Mouse (Mus musculus) liver, embryonic 15.5 days (tissue): Measurements from ENCODE around the gene Dock6. TPM values are rescaled to one million over a fixed set of nuclear protein-coding genes. Genes with fewer than 3 reads are reported as not detected.
"Not testable (repeated sequence)": the region's sequence is repeated elsewhere in the genome, so short reads cannot be mapped to it uniquely, and the experiment has no call there.

Experiments
- ATAC-seq: fragments of 200-750 bp; cut with Nextera tagmentation; 2 replicates; pipeline ENCODE4 v1.8.0; 2017; ENCODE audit warnings: moderate number of reproducible peaks, mild to moderate bottlenecking, moderate library complexity; ENCODE audit not compliant: insufficient read depth
- H3K27ac ChIP-seq: fragments of 300-500 bp; sonication (generic); replicated peaks from 2 replicates; pipeline ENCODE4 v1.5.1; 2015; ENCODE audit warnings: mild to moderate bottlenecking, inconsistent platforms
- H3K27me3 ChIP-seq: fragments of 300-500 bp; sonication (generic); 2 replicates; pipeline ENCODE4 v1.6.1; 2015; ENCODE audit warnings: mild to moderate bottlenecking, inconsistent platforms
- H3K36me3 ChIP-seq: fragments of 300-500 bp; sonication (generic); replicated peaks from 2 replicates; pipeline ENCODE4 v1.6.1; 2015; ENCODE audit warnings: moderate library complexity, mild to moderate bottlenecking, inconsistent platforms
- H3K4me1 ChIP-seq: fragments of 300-500 bp; sonication (generic); replicated peaks from 2 replicates; pipeline ENCODE4 v1.6.1; 2015; ENCODE audit warnings: inconsistent platforms
- H3K4me2 ChIP-seq: fragments of 300-500 bp; sonication (generic); 2 replicates; pipeline ENCODE4 v1.6.1; 2015; ENCODE audit warnings: moderate library complexity, mild to moderate bottlenecking, inconsistent platforms
- H3K4me3 ChIP-seq: fragments of 300-500 bp; sonication (generic); replicated peaks from 2 replicates; pipeline ENCODE4 v1.5.1; 2015; ENCODE audit warnings: mild to moderate bottlenecking, inconsistent platforms
- H3K9ac ChIP-seq: fragments of 300-500 bp; sonication (generic); 2 replicates; pipeline ENCODE4 v1.6.1; 2015; ENCODE audit warnings: moderate library complexity, mild to moderate bottlenecking, inconsistent platforms
- H3K9me3 ChIP-seq: fragments of 300-500 bp; sonication (generic); replicated peaks from 2 replicates; pipeline ENCODE4 v1.6.1; 2016; ENCODE audit warnings: inconsistent platforms
- WGBS: fragments of 180-500 bp; shearing (Covaris S2); methylation state at CpG from one replicate; pipeline ENCODE4 v1.1.7; 2015; ENCODE audit warnings: mixed read lengths; ENCODE audit not compliant: insufficient replicate concordance; 5-methylcytosine and 5-hydroxymethylcytosine counted together
- polyA plus RNA-seq: library from polyadenylated mRNA; unstranded; fragments of >200 nt; fragmentation: Nextera tagmentation; extraction: Ambion mirVana; gene quantifications from 2 replicates; pipeline ENCODE4 v1.2.1, GENCODE M21; 2015

Dock6 gene
- polyA plus RNA-seq, 1 experiment from 2014 or later: 4.2 TPM

DNA sequence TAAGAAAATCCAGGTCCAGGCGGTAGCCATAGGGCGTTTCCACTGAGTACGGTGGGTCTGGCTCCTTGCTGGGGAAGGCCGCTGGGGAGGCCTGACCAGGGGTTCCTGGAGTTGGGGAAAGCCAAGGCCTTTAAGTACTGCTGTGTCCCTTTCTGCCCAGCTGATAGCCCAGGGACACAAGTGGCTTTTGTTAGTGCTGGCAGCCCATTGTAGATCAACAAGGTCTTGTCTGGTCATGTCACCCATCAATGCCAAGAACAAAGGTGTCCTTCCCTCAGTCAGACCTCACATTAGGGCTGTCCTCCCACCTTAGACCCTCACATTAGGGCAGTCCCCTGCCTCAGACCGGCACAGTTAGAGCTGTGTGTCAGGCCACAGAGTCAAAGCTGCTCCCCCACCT, 56.9 kb downstream of the Dock6 start:
- Histone ChIP-seq H3K4me2 (no peak overlapping the region), H3K4me3 (no peak overlapping the region), H3K9ac (no peak overlapping the region), H3K9me3 (no peaks in the 10 kb centered on the region), H3K4me1 (peaks cover 52% of the 10 kb centered on the region), H3K36me3 (peaks cover 21% of the 10 kb centered on the region), H3K27ac (no peak overlapping the region), H3K27me3 (peaks cover 25% of the 10 kb centered on the region)
- no peak for ATAC-seq
- 81% methylated on average over 5 of the region's 5 CpGs for WGBS

DNA sequence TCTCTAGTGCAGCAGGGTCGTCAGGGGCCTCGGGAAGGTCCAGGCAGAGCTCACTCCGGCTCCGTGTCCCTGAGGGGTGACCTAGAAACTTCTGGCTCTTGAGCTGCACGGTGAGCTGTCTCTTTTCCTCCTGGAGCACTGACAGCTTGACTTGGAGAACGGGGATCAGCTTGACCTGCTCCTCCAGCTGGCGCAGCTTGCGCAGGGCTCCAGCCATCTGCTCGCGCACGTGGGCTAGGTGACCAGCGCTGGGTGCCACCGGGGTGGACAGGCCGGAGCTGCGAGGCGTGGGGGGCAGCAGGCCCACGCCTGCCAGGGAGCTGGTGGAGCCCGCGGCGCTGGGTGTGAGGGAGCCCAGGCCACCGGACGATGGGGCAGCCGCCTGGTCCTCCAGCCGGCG, 57.5 kb downstream of the Dock6 start:
- Histone ChIP-seq H3K27ac (no peak overlapping the region), H3K36me3 (peaks cover 21% of the 10 kb centered on the region), H3K27me3 (peaks cover 25% of the 10 kb centered on the region), H3K9ac (no peak overlapping the region), H3K9me3 (no peaks in the 10 kb centered on the region), H3K4me2 (no peak overlapping the region), H3K4me1 (peaks cover 47% of the 10 kb centered on the region), H3K4me3 (no peak overlapping the region)
- ATAC-seq: no peak
- 87% methylated on average over 25 of the region's 25 CpGs for WGBS

DNA sequence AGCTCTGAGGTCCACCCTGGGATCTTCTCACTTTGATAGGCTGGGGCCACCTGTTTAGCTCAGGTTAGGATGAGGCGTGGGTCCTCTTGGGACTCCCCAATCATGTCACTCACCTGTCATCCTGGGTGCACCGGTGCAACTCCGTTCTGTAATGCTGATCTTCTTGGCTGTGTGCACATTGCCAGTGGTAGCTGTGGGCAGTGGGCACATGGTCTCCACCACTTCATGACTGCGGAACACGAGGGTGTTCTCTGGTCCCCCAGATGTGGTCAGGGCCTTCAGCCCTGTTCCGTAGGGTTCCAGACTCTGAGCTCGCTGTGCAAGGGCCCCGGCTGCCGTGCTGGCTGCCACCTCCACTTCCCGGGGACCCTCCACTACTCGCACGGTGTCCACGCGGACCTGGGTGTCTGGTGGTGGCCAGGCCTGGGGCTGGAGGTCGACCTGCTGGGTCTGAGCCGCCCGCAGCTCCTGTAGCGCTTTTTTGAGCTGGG, 58.0 kb downstream of the Dock6 start:
- H3K27me3 ChIP-seq: peaks cover 25% of the 10 kb centered on the region
- 85% methylated on average over 18 of the region's 18 CpGs for WGBS
- no peaks in the 10 kb centered on the region for H3K9me3 ChIP-seq
- H3K27ac ChIP-seq: no peak overlapping the region
- H3K36me3 ChIP-seq: peaks cover 23% of the 10 kb centered on the region
- H3K4me1 ChIP-seq: peaks cover 42% of the 10 kb centered on the region
- no peak overlapping the region for H3K9ac ChIP-seq
- H3K4me3 ChIP-seq: no peak overlapping the region
- H3K4me2 ChIP-seq: no peak overlapping the region
- no peak for ATAC-seq

DNA sequence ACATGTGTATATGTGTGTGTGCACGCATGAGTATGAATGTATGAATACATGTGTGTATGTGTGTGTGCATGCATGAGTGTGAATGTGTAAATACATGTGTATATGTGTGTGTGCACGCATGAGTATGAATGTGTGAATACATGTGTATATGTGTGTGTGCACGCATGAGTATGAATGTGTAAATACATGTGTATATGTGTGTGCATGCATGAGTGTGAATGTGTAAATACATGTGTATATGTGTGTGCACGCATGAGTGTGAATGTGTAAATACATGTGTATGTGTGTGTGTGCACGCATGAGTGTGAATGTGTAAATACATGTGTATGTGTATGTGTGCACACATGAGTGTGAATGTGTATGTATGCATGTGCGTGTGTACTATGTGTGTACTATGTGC, 58.9 kb downstream of the Dock6 start:
- not testable (repeated sequence) for H3K4me3 ChIP-seq, H3K27ac ChIP-seq, H3K4me2 ChIP-seq, H3K9me3 ChIP-seq, H3K9ac ChIP-seq, ATAC-seq
- Histone ChIP-seq H3K27me3 (peaks cover 18% of the 10 kb centered on the region), H3K4me1 (peaks cover 34% of the 10 kb centered on the region), H3K36me3 (peaks cover 23% of the 10 kb centered on the region)
- 76% methylated on average over 6 of the region's 6 CpGs for WGBS

DNA sequence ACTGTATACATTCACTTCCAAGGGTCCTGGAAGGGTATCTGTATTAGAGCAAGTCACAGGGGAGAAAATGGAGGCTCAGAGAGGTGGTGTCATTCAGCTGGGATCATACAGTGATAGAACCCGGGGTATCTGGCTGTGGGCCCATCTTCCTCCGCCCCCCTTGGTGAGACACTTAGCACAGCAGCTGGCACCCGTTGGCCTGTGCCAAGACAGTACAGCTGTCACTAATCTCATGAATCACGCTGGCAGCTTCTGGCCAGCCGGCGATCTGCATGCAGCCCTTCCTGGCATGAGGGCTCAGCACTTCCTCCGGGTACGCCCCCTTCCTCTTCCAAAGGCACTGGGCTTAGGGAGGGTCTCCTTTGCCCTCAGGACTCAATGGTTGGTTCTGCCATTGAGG, 59.8 kb downstream of the Dock6 start:
- Histone ChIP-seq H3K4me3 (no peak overlapping the region), H3K4me2 (no peak overlapping the region), H3K27me3 (peaks cover 10% of the 10 kb centered on the region), H3K27ac (no peak overlapping the region), H3K9me3 (no peaks in the 10 kb centered on the region), H3K4me1 (peaks cover 25% of the 10 kb centered on the region), H3K9ac (no peak overlapping the region), H3K36me3 (peaks cover 23% of the 10 kb centered on the region)
- ATAC-seq: no peak
- WGBS: 24% methylated on average over 8 of the region's 8 CpGs

DNA sequence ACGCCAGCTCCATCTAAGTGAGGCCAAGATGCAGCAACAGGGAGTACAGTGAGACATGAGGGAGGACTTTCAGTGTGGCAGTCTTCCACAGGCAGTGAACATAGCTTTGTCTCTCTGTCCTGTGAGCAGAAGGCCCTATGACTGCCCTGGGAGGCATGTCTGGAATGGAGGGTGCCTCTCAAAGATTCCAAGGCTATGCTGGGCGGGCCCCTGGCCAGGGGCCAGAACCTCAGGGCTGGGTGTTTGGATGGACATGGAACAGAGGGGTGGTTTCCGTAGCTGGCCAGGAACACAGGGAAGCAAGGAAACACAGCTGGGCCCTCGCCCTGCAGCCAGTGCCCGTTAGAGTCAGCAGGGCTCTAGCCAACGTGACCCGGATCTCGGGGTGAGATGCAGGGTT, 60.6 kb downstream of the Dock6 start:
- H3K27ac ChIP-seq: no peak overlapping the region
- peaks cover 18% of the 10 kb centered on the region for H3K4me1 ChIP-seq
- no peak overlapping the region for H3K4me3 ChIP-seq
- H3K4me2 ChIP-seq: no peak overlapping the region
- no peak for ATAC-seq
- 71% methylated on average over 8 of the region's 8 CpGs for WGBS
- H3K9me3 ChIP-seq: no peaks in the 10 kb centered on the region
- no peak overlapping the region for H3K9ac ChIP-seq
- H3K36me3 ChIP-seq: peaks cover 23% of the 10 kb centered on the region
- peaks cover 2% of the 10 kb centered on the region; the same call in 1 of the 2 replicates for H3K27me3 ChIP-seq

DNA sequence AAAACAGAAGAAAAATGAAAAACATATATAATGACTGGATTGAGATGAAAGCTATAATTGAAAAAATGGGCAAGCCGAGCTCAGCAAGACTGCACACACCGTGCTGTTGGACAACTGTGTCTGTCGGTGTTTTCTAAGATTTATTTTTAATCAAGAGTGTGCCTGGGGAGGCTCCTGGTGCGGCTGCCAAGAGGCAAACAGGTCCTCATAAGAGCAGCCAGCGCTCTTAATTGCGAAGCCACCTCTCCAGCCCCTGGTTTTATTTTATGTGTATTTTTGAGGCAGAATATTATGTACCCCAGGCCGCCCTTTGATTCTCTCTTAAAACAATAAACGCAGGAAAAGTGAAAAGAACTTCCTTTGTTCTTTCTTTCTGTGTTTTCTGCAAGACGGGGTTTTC, 64.2 kb downstream of the Dock6 start:
- no peak overlapping the region for H3K4me3 ChIP-seq
- H3K27me3 ChIP-seq: no peaks in the 10 kb centered on the region
- no peak overlapping the region for H3K27ac ChIP-seq
- 71% methylated on average over 9 of the region's 9 CpGs for WGBS
- no peak overlapping the region for H3K4me2 ChIP-seq
- no peak for ATAC-seq
- H3K4me1 ChIP-seq: peaks cover 11% of the 10 kb centered on the region
- H3K9me3 ChIP-seq: no peaks in the 10 kb centered on the region
- H3K9ac ChIP-seq: no peak overlapping the region
- H3K36me3 ChIP-seq: peaks cover 6% of the 10 kb centered on the region; the same call in 1 of the 2 replicates

DNA sequence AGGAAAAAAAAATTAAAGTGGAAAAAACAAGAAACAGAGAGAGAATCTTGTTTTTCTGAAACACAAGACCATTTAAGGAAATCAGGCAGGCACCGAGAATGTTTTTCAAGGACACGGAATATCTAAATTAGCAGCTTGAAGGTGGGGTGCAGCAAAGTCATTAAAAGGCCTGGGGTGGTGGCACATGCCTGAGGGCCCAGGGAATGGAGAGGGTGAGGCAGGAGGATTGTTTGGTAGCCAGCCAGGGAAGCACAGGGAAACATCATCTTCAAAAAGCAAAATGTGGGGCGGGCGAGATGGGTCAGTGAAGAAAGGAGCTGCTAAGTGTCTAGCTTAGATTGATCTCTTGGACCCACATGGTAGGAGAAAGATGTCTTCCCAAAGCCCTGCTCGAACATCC, 64.8 kb downstream of the Dock6 start:
- no peaks in the 10 kb centered on the region for H3K9me3 ChIP-seq
- no peaks in the 10 kb centered on the region for H3K27me3 ChIP-seq
- no peak overlapping the region for H3K9ac ChIP-seq
- no peak for ATAC-seq
- WGBS: 74% methylated on average over 5 of the region's 5 CpGs
- H3K4me3 ChIP-seq: no peak overlapping the region
- peaks cover 6% of the 10 kb centered on the region; the same call in 1 of the 2 replicates for H3K36me3 ChIP-seq
- H3K4me1 ChIP-seq: peaks cover 9% of the 10 kb centered on the region
- no peak overlapping the region for H3K27ac ChIP-seq
- H3K4me2 ChIP-seq: no peak overlapping the region

DNA sequence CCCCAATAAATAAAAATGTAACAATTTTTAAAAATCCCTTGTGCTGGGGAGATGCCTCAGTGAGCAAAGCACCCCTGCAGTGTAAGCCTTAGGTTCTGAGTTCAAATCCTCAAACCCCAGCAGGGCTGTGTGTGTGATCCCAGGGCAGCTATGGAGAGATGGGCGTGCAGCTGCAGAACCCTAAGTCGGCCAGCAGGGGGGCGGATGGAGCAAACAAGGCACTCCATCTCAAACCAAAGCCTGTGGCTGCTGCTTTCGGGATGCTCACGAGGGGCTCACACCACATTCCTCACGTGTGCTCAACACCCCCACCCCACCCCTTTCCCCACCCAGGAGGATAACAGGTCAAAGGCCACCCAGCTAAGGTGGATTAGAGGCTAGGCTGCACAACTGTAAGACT, 65.5 kb downstream of the Dock6 start:
- Histone ChIP-seq H3K4me1 (0 out of 2 replicates have a peak, but pooled peaks cover 4% of the 10 kb centered on the region), H3K4me3 (no peak overlapping the region), H3K27me3 (no peaks in the 10 kb centered on the region), H3K4me2 (no peak overlapping the region), H3K9ac (no peak overlapping the region), H3K36me3 (peaks cover 6% of the 10 kb centered on the region; the same call in 1 of the 2 replicates), H3K9me3 (no peaks in the 10 kb centered on the region), H3K27ac (no peak overlapping the region)
- ATAC-seq: no peak
- 12% methylated on average over 6 of the region's 6 CpGs for WGBS

DNA sequence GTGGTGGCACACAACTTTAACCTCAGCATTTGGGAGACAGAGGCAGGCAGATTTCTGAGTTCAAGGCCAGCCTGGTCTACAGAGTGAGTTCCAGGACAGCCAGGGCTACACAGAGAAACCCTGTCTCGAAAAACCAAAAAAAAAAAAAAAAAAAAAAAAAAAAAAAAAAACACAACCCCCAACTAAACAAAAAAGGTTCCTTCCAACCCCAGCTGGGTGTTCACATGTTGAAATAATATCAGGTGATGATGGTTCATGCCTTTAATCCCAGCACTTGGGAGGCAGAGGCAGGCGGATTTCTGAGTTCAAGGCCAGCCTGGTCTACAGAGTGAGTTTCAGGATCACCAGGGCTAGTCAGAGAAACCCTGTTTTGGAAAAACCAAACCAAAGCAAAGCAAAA, 66.1 kb downstream of the Dock6 start:
- WGBS: 37% methylated on average over 2 of the region's 2 CpGs
- not testable (repeated sequence) for H3K36me3 ChIP-seq, H3K4me2 ChIP-seq, ATAC-seq, H3K27ac ChIP-seq, H3K9ac ChIP-seq, H3K9me3 ChIP-seq, H3K4me1 ChIP-seq, H3K27me3 ChIP-seq, H3K4me3 ChIP-seq

DNA sequence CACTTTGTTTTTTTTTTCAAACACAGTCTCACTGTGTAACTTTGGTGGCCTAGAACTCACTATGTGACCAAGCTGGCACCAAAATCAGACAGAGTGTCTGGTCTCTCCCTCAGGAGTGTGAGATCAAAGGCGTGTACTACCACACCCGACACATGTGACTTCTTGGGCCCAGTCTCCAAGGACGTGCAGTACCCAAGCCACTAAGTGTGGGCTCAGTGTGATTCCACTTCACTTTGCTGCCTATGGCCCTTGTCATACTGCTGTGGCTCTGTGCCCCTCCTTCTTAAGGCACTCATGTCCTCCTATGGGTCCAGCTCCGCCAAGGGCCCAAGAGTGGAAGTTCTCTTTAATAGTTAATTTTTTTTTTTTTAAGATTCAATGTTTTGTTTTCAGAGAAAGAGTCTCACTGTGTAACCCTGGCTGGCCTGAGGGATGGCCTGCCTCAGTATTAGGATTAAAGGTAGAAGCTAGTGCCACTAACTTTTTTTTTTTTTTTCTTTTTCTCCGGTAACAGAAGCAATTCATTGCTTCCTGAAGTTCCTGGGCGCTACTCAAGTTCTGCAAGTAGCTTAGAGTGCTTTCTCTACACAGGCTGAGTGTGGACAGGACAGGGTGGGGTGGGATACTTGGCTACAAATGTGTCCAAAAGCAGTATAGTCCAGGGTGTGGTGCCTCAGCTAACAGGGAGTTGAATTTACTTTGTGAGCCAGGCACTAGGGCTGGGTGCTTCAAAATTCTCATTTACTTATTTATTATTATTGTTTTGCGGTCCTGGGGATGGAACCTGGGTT, 67.7 kb downstream of the Dock6 start:
- H3K27ac ChIP-seq: no peak overlapping the region
- no peak for ATAC-seq
- no peaks in the 10 kb centered on the region for H3K27me3 ChIP-seq
- H3K9me3 ChIP-seq: no peaks in the 10 kb centered on the region
- WGBS: 61% methylated on average over 7 of the region's 7 CpGs
- 0 out of 2 replicates have a peak, but pooled peaks cover 3% of the 10 kb centered on the region for H3K4me1 ChIP-seq
- no peak overlapping the region for H3K4me2 ChIP-seq
- no peak overlapping the region for H3K4me3 ChIP-seq
- H3K36me3 ChIP-seq: peaks cover 15% of the 10 kb centered on the region
- no peak overlapping the region for H3K9ac ChIP-seq
